Mouse (Mus musculus) MEL (cell line): Measurements from ENCODE around the gene Lmod2. TPM values are rescaled to one million over a fixed set of nuclear protein-coding genes. Genes with fewer than 3 reads are reported as not detected.

ENCODE experiments used
- DNase-seq: peaks from one replicate; pipeline ENCODE4 v3.0.0; 2011; ENCODE audit warnings: low read depth, low spot score
- H3K27ac ChIP-seq: 2 replicates; pipeline ENCODE4 v1.5.1; 2012; ENCODE audit warnings: low read depth, mild to moderate bottlenecking, control low read depth, low read length, moderate library complexity; ENCODE audit not compliant: control insufficient read depth
- H3K27me3 ChIP-seq, 2 experiments: fragments of 150-350 bp in 1 of 2; sonication (generic) in 1 of 2; 2 replicates each; pipeline ENCODE4 v1.6.1; 2012; ENCODE audit warnings: low read length in 2 of 2, mild to moderate bottlenecking in 2 of 2, improper control_type of control experiment in 1 of 2, moderate library complexity in 1 of 2; ENCODE audit not compliant: insufficient read depth in 2 of 2, control insufficient read depth in 1 of 2
- H3K36me3 ChIP-seq, 2 experiments: 2 replicates each; pipeline ENCODE4 v1.6.1; 2012 to 2014; ENCODE audit warnings: low read length in 2 of 2, improper control_type of control experiment in 1 of 2, inconsistent platforms in 1 of 2, mild to moderate bottlenecking in 1 of 2; ENCODE audit not compliant: insufficient read depth in 2 of 2, control insufficient read depth in 1 of 2
- H3K4me1 ChIP-seq, 2 experiments: fragments of 150-350 bp in 1 of 2; sonication (generic) in 1 of 2; 2 replicates each; pipeline ENCODE4 v1.6.1; 2012; ENCODE audit warnings: low read length in 2 of 2, improper control_type of control experiment in 1 of 2, mild to moderate bottlenecking in 1 of 2; ENCODE audit not compliant: insufficient read depth in 2 of 2, control insufficient read depth in 1 of 2
- H3K4me3 ChIP-seq, 2 experiments: fragments of 150-350 bp in 1 of 2; sonication (generic) in 1 of 2; 2 replicates each; pipeline ENCODE4 v1.5.1; 2012; ENCODE audit warnings: low read depth in 2 of 2, low read length in 2 of 2, mild to moderate bottlenecking in 2 of 2, moderate library complexity in 2 of 2, control low read depth in 1 of 2, improper control_type of control experiment in 1 of 2; ENCODE audit not compliant: control insufficient read depth in 1 of 2, insufficient read depth in 1 of 2
- H3K79me2 ChIP-seq: 2 replicates; pipeline ENCODE4 v1.6.1; 2012; ENCODE audit warnings: mild to moderate bottlenecking, low read length, moderate library complexity; ENCODE audit not compliant: control insufficient read depth, poor library complexity, insufficient read depth
- H3K9ac ChIP-seq: 2 replicates; pipeline ENCODE4 v1.6.1; 2012; ENCODE audit warnings: low read depth, mild to moderate bottlenecking, control low read depth, low read length, moderate library complexity; ENCODE audit not compliant: control insufficient read depth, poor library complexity, severe bottlenecking
- H3K9me3 ChIP-seq: fragments of 150-350 bp; sonication (generic); replicated peaks from 2 replicates; pipeline ENCODE4 v1.6.1; 2012; ENCODE audit warnings: mild to moderate bottlenecking, low read length, improper control_type of control experiment, moderate library complexity; ENCODE audit not compliant: insufficient read depth
- BHLHE40 ChIP-seq: IDR thresholded peaks from 2 replicates; pipeline ENCODE4 v1.6.1; 2012; ENCODE audit warnings: low read depth, mild to moderate bottlenecking, inconsistent platforms, low read length, improper control_type of control experiment, borderline replicate concordance
- CHD1 ChIP-seq: IDR thresholded peaks from 2 replicates; pipeline ENCODE4 v1.6.1; 2012; ENCODE audit warnings: low read depth, mild to moderate bottlenecking, inconsistent platforms, low read length, improper control_type of control experiment
- E2F4 ChIP-seq: IDR thresholded peaks from 2 replicates; pipeline ENCODE4 v1.6.1; 2011; ENCODE audit warnings: low read depth, low read length, improper control_type of control experiment, borderline replicate concordance
- EP300 ChIP-seq, 2 experiments: IDR thresholded peaks; 2 replicates each; pipeline ENCODE4 v1.6.1; 2011; ENCODE audit warnings: improper control_type of control experiment in 2 of 2, low read length in 2 of 2, low read depth in 1 of 2, mild to moderate bottlenecking in 1 of 2
- ETS1 ChIP-seq: IDR thresholded peaks from 2 replicates; pipeline ENCODE4 v1.6.1; 2012; ENCODE audit warnings: low read depth, mild to moderate bottlenecking, inconsistent platforms, low read length, improper control_type of control experiment, moderate library complexity
- GABPA ChIP-seq: IDR thresholded peaks from 2 replicates; pipeline ENCODE4 v1.6.1; 2012; ENCODE audit warnings: low read depth, mild to moderate bottlenecking, inconsistent platforms, low read length, improper control_type of control experiment, moderate library complexity
- HCFC1 ChIP-seq: IDR thresholded peaks from 2 replicates; pipeline ENCODE4 v1.6.1; 2012; ENCODE audit warnings: low read depth, mild to moderate bottlenecking, inconsistent platforms, low read length, improper control_type of control experiment, moderate library complexity
- JUND ChIP-seq: IDR thresholded peaks from 2 replicates; pipeline ENCODE4 v1.6.1; 2011; ENCODE audit warnings: low read depth, mild to moderate bottlenecking, improper control_type of control experiment, low read length
- KAT2A ChIP-seq: conservative IDR thresholded peaks from 2 replicates; pipeline ENCODE4 v1.6.1; 2012; ENCODE audit warnings: low read depth, low read length, improper control_type of control experiment, inconsistent platforms
- MAFK ChIP-seq: IDR thresholded peaks from 2 replicates; pipeline ENCODE4 v1.6.1; 2011; ENCODE audit warnings: low read depth, mild to moderate bottlenecking, low read length, improper control_type of control experiment, borderline replicate concordance
- MAZ ChIP-seq: IDR thresholded peaks from 2 replicates; pipeline ENCODE4 v1.6.1; 2012; ENCODE audit warnings: low read depth, mild to moderate bottlenecking, inconsistent platforms, low read length, improper control_type of control experiment
- MEF2A ChIP-seq: IDR thresholded peaks from 2 replicates; pipeline ENCODE4 v1.6.1; 2014; ENCODE audit warnings: low read depth, mild to moderate bottlenecking, inconsistent platforms, low read length, improper control_type of control experiment; ENCODE audit not compliant: poor library complexity, insufficient replicate concordance, severe bottlenecking; ENCODE audit errors: extremely low read depth
- MYC ChIP-seq: IDR thresholded peaks from 2 replicates; pipeline ENCODE4 v1.6.1; 2011; ENCODE audit warnings: low read depth, mild to moderate bottlenecking, low read length, improper control_type of control experiment, moderate library complexity
- NELFE ChIP-seq: IDR thresholded peaks from 2 replicates; pipeline ENCODE4 v1.6.1; 2011; ENCODE audit warnings: low read depth, low read length, improper control_type of control experiment
- NRF1 ChIP-seq: IDR thresholded peaks from 2 replicates; pipeline ENCODE4 v1.6.1; 2014; ENCODE audit warnings: low read depth, mild to moderate bottlenecking, inconsistent platforms, low read length, improper control_type of control experiment, moderate library complexity; ENCODE audit not compliant: poor library complexity, insufficient read depth, severe bottlenecking
- POLR2A ChIP-seq, 2 experiments: IDR thresholded peaks; 2 replicates each; pipeline ENCODE4 v1.6.1; 2011 to 2012; ENCODE audit warnings: low read length in 2 of 2, mild to moderate bottlenecking in 2 of 2, control low read depth in 1 of 2, improper control_type of control experiment in 1 of 2, low read depth in 1 of 2, moderate library complexity in 1 of 2; ENCODE audit not compliant: control insufficient read depth in 1 of 2, insufficient read depth in 1 of 2, poor library complexity in 1 of 2
- POLR2AphosphoS5 ChIP-seq: IDR thresholded peaks from 2 replicates; pipeline ENCODE4 v1.6.1; 2012; ENCODE audit warnings: low read depth, borderline replicate concordance, mild to moderate bottlenecking, inconsistent platforms, low read length, moderate library complexity, mixed read lengths
- RCOR1 ChIP-seq: IDR thresholded peaks from 2 replicates; pipeline ENCODE4 v1.6.1; 2012; ENCODE audit warnings: low read depth, mild to moderate bottlenecking, inconsistent platforms, low read length, improper control_type of control experiment
- SIN3A ChIP-seq: IDR thresholded peaks from 2 replicates; pipeline ENCODE4 v1.6.1; 2012; ENCODE audit warnings: low read length, improper control_type of control experiment, inconsistent platforms
- SMC3 ChIP-seq: IDR thresholded peaks from 2 replicates; pipeline ENCODE4 v1.6.1; 2011; ENCODE audit warnings: low read depth, low read length, improper control_type of control experiment
- TAL1 ChIP-seq: IDR thresholded peaks from 2 replicates; pipeline ENCODE4 v1.6.1; 2012; ENCODE audit warnings: mild to moderate bottlenecking, inconsistent platforms, low read length, moderate library complexity, mixed read lengths
- ZC3H11A ChIP-seq: IDR thresholded peaks from 2 replicates; pipeline ENCODE4 v1.6.1; 2012; ENCODE audit warnings: low read depth, mild to moderate bottlenecking, inconsistent platforms, low read length, improper control_type of control experiment
- ZKSCAN1 ChIP-seq: IDR thresholded peaks from 2 replicates; pipeline ENCODE4 v1.6.1; 2012; ENCODE audit warnings: low read depth, mild to moderate bottlenecking, inconsistent platforms, low read length, improper control_type of control experiment, moderate library complexity
- ZNF384 ChIP-seq: IDR thresholded peaks from 2 replicates; pipeline ENCODE4 v1.6.1; 2012; ENCODE audit warnings: low read depth, mild to moderate bottlenecking, inconsistent platforms, low read length, improper control_type of control experiment
- polyA plus RNA-seq, 2 experiments: library from polyadenylated mRNA; stranded (reverse) in 1 of 2; unstranded in 1 of 2; fragments of >175 nt in 1 of 2; fragments of >200 nt in 1 of 2; gene quantifications; 2 replicates each; pipeline versions ENCODE4 v1.2.1 to v1.2.4; 2012; ENCODE audit warnings: low replicate concordance in 2 of 2, low read depth in 1 of 2; ENCODE audit not compliant: insufficient read length in 2 of 2, insufficient read depth in 1 of 2, missing spikeins in 1 of 2
- total RNA-seq: library from RNA; depleted of rRNA; stranded (reverse); fragments of 300-350 nt; gene quantifications from 2 replicates; pipeline ENCODE4 v1.2.3, GENCODE M21; 2012

Gene Lmod2
- total and polyA plus RNA-seq, 3 experiments: not detected

GRCm38 (mm10) chr6:24601668-24602067, 4.1 kb downstream of the Lmod2 start:
- no peak for TF ChIP-seq TAL1
- Histone ChIP-seq H3K4me3 (no peak overlapping the region), H3K4me1 (no peaks in the 10 kb centered on the region; a peak in 1 of 4 replicates), H3K9ac (no peak overlapping the region), H3K79me2 (no peaks in the 10 kb centered on the region), H3K27me3 (no peaks in the 10 kb centered on the region), H3K36me3 (no peaks in the 10 kb centered on the region), H3K9me3 (no peaks in the 10 kb centered on the region), H3K27ac (no peak overlapping the region)
- no peak for DNase-seq

- no peak for TF ChIP-seq GABPA
- no peak for TF ChIP-seq KAT2A
- TF ChIP-seq SIN3A: no peak
- no peak for TF ChIP-seq ETS1
- TF ChIP-seq E2F4: no peak
- TF ChIP-seq MAFK: no peak
- no peak for TF ChIP-seq ZC3H11A
- no peak for TF ChIP-seq CHD1
- no peak for TF ChIP-seq ZKSCAN1
- no peak for TF ChIP-seq ZNF384
- no peak for TF ChIP-seq MEF2A
- TF ChIP-seq EP300 (IDR thresholded peaks at IDR 0.05; ENCODE audit: low read depth in 1 of 2, low read length in 2 of 2): no peak
- no peak for TF ChIP-seq NELFE
- Histone ChIP-seq H3K79me2 (no peaks in the 10 kb centered on the region), H3K4me1 (no peaks in the 10 kb centered on the region; a peak in 1 of 4 replicates), H3K36me3 (no peaks in the 10 kb centered on the region), H3K4me3 (no peak overlapping the region), H3K9me3 (no peaks in the 10 kb centered on the region), H3K27ac (no peak overlapping the region), H3K9ac (no peak overlapping the region), H3K27me3 (no peaks in the 10 kb centered on the region)
- DNase-seq: no peak
These were observed 4.8 kb downstream of the Lmod2 start for GRCm38 (mm10) chr6:24602351-24602750.

GRCm38 (mm10) chr6:24602993-24603392, 5.4 kb downstream of the Lmod2 start:
- no peaks in the 10 kb centered on the region; a peak in 1 of 4 replicates for H3K4me1 ChIP-seq
- no peaks in the 10 kb centered on the region for H3K36me3 ChIP-seq
- DNase-seq: no peak
- TF ChIP-seq POLR2AphosphoS5 (no peak), BHLHE40 (no peak), CHD1 (no peak), POLR2A (IDR thresholded peaks at IDR 0.05; ENCODE audit: control insufficient read depth in 1 of 2, insufficient read depth in 1 of 2, low read depth in 1 of 2, low read length in 2 of 2, poor library complexity in 1 of 2) (no peak), JUND (no peak), KAT2A (no peak), MAZ (no peak), NRF1 (no peak), MYC (no peak), HCFC1 (no peak), SMC3 (no peak), SIN3A (no peak), E2F4 (no peak), RCOR1 (no peak), ZNF384 (no peak), MEF2A (no peak)
- no peaks in the 10 kb centered on the region for H3K27me3 ChIP-seq
- no peak overlapping the region for H3K4me3 ChIP-seq
- H3K79me2 ChIP-seq: no peaks in the 10 kb centered on the region
- no peaks in the 10 kb centered on the region for H3K9me3 ChIP-seq
- H3K9ac ChIP-seq: no peak overlapping the region
- H3K27ac ChIP-seq: no peak overlapping the region
